Mouse (Mus musculus) frontal cortex, postnatal 10 days (tissue): ENCODE results near the gene Clp1.
A peak's percentile ranks its signal among the peaks of the same experiment; 100 is the strongest.
"Not testable (repeated sequence)": the region's sequence is repeated elsewhere in the genome, so short reads cannot be mapped to it uniquely, and the experiment has no call there.

ENCODE experiments used
- DNase-seq, 2 experiments: peaks; one replicate each; pipeline ENCODE4 v3.0.0; 2022; ENCODE audit warnings: low spot score in 2 of 2, mixed read lengths in 1 of 2

The Clp1 gene

GRCm38 (mm10) chr2:84738271-84738911 lies 11.2 kb upstream of the Clp1 start:
- DNase-seq = no peak

- DNase-seq = no peak
These were observed 10.3 kb upstream of the Clp1 start for GRCm38 (mm10) chr2:84737451-84737925.

GRCm38 (mm10) chr2:84736312-84737161 lies 9.4 kb upstream of the Clp1 start:
- DNase-seq = no peak

- peak in 1 of 2 experiments; percentile 8 for DNase-seq
These were observed 8.3 kb upstream of the Clp1 start for GRCm38 (mm10) chr2:84735346-84735920.

GRCm38 (mm10) chr2:84734919-84735318 lies 7.8 kb upstream of the Clp1 start:
- DNase-seq = no peak

GRCm38 (mm10) chr2:84734351-84734864 lies 7.3 kb upstream of the Clp1 start:
- DNase-seq = peak in 1 of 2 experiments; percentile 35

- peak; percentile 63 to 69 for DNase-seq
These were observed 6.6 kb upstream of the Clp1 start, which contains the start of gene Ypel4 for GRCm38 (mm10) chr2:84733579-84734300. Gene Ypel4, plus strand, starts transcription at chr2:84734058.

- DNase-seq = no peak
These were observed 5.2 kb upstream of the Clp1 start for GRCm38 (mm10) chr2:84732394-84732793.

GRCm38 (mm10) chr2:84731206-84731605 lies 4.1 kb upstream of the Clp1 start:
- no peak for DNase-seq

- DNase-seq = not testable (repeated sequence)
These were observed 1.0 kb upstream of the Clp1 start for GRCm38 (mm10) chr2:84728191-84728590.

- no peak for DNase-seq
These were observed 434 bp downstream of the Clp1 start for GRCm38 (mm10) chr2:84726716-84727115.

GRCm38 (mm10) chr2:84725770-84726169 lies 1.4 kb downstream of the Clp1 start:
- no peak for DNase-seq

GRCm38 (mm10) chr2:84723856-84724255 lies 3.3 kb downstream of the Clp1 start:
- DNase-seq = no peak

GRCm38 (mm10) chr2:84721182-84721581 lies 6.0 kb downstream of the Clp1 start:
- no peak for DNase-seq

GRCm38 (mm10) chr2:84720718-84721117 lies 6.4 kb downstream of the Clp1 start:
- DNase-seq = no peak

- DNase-seq = no peak
These were observed 9.8 kb downstream of the Clp1 start for GRCm38 (mm10) chr2:84717357-84717756.

- no peak for DNase-seq
These were observed 10.5 kb downstream of the Clp1 start for GRCm38 (mm10) chr2:84716423-84717355.

GRCm38 (mm10) chr2:84715562-84716361 lies 11.4 kb downstream of the Clp1 start:
- DNase-seq = peak in 1 of 2 experiments; percentile 91

- DNase-seq = peak; percentile 98 to 99
These were observed 12.2 kb downstream of the Clp1 start, which contains the start of gene Zdhhc5 for GRCm38 (mm10) chr2:84714811-84715561. Gene Zdhhc5, minus strand, starts transcription at chr2:84715180.
